Mouse (Mus musculus): ENCODE data around the gene Xpa.
A peak's percentile ranks its signal among the peaks of the same experiment; 100 is the strongest.

Xpa gene

DNA sequence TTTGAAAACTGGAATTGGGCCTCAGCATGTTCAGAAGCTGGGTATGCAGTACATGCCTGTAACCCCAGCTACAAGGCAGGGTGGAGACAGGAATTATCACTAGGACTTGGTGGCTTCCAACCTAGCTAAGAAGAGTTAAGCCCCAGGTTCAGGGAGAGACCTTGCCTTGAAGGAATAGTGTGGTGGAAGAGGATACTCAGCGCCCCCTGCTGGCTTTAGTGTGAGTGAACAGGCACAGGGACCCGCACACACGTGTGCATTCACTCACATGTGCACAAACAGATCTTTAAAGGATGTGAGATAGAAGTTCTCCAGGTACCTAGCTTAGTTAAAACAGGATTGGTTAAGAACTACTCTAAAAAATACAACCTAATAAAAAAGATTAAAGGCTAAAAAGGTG lies 51.8 kb downstream of the Xpa start:
- no peak for DNase-seq

DNA sequence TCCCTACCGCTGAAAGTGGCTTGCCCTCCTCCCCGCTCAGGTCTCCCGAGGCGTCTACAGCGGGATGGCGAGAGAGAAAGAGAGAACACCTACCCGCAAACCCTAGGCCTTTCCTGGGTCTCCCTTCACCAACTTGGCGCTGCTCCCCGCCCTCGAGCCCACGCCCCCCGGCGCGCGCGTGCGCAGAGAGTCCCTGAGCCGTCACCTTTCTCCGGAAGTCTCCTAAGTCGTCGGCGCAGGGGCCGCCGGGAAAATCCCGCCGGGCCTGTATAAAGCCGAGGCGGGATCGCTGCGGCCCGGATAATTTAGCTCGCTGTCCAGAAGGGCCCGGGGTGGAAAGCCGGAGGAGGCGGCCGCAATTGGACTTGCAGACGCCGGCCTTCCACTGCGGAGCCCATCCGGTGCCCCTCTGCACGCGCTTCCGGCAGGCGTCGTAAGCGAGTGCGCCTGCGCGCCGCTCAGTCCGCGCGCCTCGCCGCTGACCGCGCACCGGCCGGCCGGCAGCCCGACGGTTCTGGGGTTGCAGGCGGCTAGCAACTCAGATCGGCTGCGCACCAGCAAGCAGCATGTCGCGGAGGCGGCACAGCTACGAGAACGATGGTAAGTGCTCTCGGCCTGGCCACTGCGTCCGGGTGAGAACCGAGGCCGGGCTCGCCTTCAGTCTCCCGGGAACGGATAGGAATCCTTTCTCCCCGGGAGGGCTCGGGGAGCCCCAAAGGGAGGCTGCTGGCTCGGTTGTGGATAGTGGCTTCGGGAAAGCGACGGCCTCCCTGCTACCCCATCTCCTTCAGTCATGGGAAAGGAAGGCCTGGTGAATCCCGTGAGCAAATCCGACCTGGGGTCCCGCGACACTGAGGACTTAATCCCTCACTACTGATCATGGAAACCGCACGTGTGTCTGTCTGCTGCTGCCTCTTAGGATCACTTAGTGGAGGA lies 57.6 kb downstream of the Xpa start, which contains the start of the genes Ncbp1 and Tstd2:
Gene Ncbp1, plus strand, starts transcription at position 327 of the 936 bp plus-strand sequence.
Gene Tstd2, minus strand, starts transcription at position 408 of the 936 bp plus-strand sequence.
- DNase-seq, result peak; percentile 91 to 92

DNA sequence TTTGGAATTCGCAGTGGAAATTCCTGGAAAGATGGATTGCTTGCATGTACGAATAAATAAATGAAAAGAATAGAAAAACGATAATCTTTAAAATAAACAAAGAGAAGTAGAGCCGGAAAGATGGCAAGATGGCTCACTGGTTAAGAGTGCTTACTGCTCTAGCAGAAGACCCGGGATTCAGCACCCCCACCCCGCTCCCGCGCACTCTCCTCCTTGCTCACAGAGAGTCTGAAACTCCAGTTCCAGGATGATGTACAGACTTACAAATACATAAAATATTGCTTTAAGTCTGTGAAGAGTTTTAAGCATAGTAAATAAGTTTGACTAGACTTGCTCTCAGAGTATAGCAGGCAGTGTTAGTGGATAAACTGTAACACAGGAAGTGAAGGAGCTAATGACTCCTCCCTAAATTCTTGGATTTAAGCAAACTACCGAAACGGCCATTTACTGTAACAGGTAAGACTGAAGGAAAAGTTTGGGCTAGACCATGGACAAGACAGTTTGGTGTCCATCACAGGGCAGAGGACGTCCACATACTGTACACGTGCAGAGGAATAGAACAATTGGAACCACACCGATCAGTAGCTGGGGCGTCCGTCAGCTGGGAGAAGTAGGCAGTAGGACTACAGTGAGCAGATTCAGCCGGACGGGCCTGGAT lies 58.4 kb downstream of the Xpa start:
- DNase-seq, result no peak

DNA sequence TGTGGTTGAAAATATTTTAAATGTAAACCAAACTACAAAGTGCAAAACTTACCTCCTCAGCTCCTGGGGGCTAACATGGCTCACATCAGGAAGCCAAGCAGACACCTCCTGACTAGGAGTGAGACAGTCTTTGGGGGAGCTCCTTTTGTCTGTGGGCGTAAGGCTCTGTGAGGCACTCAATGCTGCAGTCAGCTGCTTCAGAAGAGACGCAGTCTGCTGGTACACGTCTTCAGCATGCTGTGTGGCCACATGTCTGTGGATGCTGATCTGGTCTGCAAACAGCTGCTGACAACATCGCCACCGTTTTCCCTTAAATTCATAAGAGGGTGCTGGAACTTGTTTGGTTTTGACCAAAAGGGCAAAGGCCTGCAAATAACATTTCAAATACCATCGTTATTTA lies 64.3 kb downstream of the Xpa start:
- DNase-seq, result no peak

DNA sequence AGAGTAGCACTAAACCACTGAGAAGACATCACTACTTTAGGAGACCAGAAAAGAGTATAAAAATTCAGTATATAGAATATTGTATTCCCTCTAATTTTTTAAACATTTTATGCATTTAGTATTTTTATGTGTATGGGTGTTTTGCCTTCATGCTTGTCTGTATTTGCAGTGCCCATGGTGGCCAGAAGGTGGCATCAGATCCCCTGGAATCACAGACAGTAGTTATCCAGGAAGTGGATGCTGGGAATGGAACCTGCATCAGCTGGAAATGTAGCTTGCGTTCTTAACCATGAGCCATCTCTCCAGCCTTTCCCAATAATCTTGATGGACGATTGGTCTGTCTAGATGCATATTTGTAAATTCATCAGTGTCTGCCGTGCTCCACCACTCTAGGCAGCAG lies 65.9 kb downstream of the Xpa start:
- peak; percentile 38 to 50 for DNase-seq

DNA sequence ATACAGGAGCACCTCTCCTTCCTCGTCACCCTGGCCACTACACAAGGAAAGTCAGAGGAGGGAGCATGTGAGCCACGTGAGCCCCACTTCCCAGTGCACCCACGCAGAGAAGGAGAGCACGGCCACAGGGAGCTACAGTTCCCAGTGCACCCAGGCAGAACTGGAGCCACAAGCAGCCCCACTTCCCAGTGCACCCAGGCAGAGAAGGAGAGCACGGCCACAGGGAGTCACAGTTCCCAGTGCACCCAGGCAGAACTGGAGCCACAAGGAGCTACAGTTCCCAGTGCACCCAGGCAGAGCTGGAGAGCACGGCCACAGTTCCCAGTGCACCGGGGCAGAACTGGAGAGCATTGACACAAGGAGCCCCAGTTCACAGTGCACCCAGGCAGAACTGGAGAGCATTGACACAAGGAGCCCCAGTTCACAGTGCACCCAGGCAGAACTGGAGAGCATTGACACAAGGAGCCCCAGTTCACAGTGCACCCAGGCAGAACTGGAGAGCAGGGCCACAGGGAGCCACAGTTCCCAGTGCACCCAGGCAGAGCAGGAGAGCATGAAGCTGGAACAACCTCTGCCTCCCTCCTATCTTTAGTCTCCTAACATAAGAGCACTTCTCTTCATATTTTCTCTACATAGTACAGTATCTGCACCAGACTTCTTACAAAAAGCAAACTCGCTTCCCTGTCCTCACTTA lies 66.7 kb downstream of the Xpa start:
- no peak for DNase-seq

DNA sequence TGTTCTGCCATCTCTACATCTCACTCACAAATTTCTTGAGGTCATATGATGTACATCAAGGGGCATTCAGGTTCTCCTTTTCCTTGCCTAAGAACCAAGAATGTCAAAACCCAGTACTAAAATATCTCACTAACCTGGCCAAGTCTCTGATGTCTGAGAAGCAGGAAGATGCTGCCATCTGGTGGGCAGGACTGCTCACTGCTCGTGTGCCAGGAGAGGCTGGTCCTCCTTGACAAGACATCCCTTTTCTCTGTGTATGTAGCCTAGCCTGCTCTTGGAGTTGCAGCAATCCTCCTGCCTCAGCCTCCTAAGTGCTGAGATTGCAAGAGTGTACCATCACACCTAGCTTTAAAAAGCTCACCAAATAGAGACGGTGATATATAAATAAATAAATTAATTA lies 69.6 kb downstream of the Xpa start:
- DNase-seq, result peak; percentile 86 to 88

DNA sequence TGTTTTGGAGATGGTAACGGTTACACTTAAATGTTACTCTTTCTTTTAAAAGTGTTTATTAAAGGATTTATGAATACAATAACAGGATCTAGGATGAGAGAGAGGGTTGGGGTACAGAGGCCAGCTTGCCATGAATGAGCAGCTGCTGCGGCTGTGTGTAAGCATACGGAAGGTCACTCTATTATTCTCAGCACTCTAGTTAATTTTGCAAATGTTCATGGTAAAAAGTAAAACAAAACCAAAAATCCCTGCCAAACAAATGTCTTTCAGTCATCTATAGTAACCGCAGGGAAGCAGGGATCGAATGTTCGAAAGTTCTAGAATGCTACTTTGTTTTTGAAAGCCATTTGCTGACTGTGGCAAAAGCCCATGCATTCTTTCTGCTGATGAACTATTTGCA lies 72.8 kb downstream of the Xpa start:
- no peak for DNase-seq

DNA sequence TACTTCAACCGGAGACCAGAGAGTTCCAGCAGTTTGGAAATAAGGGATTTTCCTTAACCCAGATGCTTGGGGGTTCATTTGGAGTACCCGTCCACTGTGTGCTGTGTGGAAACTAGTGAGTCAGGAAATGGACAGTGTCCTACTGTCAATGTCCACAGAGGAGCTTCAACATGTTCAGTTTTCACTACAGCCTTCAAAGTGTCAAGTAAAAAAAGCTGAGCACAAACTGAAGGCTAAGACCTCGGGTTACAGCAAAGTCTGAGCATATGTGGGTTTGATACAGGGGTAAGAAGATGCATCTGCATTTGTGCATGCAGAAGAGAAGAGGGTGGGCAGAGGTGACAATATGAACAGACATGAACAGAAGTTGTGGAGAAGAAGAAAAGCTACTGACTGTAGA lies 75.3 kb downstream of the Xpa start:
- DNase-seq, result no peak

DNA sequence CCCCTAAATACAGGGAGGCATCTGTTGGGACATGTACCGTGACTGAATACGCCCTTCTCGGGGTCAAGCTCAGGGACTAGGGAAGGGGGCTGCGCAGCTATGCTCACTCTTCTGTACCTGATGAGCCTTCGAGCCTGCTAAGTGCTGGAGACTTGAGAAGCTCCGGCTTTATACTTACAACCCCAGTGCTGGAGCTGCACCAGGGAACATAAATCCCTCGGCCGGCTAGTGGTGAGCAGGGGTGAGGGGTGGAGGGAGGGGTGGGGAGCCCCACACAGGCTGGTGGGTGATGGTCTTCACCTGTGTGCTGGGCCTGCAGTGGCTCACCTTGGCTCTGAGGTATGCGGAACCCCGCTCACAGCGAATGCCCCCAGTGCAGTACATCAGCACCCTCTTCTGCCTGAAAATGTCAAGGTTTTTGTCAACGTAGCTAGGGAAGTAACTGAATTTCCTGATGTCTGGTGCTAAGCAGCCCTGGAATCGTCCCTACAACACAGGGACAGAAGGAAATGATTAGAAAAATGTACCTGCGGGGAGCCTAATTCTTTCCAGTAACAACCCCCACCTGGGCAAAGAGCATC lies 76.5 kb downstream of the Xpa start:
- peak in 1 of 2 experiments; percentile 28 for DNase-seq

DNA sequence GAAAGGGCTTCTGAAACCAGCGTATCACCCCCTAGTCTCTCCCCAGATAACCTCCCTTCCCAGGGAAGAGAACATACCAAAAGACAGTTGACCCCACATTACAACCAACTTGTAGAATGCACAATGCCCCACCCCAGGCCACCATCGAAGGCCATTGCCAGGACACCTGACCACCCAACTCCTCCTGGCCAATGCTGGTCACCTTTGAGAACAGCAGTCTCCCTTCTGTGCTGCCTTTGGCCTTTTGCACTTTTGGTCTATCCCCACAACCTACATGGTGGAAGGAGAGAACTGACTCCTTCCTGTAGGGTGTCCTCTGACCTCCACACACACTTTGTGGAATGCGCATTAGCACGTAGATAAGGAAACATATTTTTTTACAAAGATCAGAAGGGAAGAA lies 78.6 kb downstream of the Xpa start:
- no peak for DNase-seq

DNA sequence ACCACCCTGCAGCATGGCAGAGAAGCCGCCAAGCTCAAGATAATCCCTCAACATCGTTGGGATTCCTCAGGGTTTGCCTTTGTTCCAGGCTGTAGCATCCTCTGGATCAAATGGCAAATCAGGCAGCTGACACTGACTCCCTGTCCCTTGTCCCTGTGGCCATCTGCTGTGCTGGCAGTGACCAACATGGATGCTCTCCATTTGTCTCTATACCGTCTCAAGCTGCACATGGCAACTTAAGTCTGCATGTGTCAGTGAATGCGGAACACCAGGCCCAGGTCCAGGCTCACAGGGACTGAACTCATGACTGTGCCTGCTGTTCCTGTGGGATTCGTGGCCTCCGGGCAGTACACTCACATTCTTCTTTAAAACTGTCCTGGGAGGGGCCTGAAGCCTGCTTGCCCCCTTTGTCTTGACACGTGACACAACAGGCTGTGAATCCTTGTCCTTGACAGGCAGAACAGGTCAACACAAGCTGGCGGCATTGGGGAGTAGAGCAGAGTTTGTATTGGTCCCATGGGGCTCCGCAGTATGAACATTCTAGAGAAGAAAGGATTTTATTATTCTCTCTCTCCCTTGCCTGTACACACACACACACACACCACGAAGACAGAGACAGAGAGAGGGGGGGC lies 79.5 kb downstream of the Xpa start:
- DNase-seq, result peak; percentile 79 to 82

DNA sequence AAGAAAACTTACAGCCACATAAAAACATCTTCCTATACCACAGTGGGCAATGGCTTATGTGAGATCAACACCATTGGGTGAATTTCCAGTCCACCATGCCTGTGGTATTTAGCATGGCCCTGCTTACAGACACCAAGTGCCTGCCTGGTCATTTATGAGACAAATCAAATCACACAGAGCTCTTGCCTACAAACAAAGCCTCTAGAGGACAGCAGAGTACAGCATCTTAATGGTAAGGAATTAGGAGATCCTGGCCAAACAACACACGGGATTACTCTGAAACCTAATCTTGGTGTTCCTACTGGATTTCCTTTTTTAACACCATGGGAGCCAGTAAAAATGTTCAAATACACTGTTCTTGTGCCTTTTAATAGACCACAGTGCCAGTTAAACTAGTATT lies 80.8 kb downstream of the Xpa start:
- no peak for DNase-seq

DNA sequence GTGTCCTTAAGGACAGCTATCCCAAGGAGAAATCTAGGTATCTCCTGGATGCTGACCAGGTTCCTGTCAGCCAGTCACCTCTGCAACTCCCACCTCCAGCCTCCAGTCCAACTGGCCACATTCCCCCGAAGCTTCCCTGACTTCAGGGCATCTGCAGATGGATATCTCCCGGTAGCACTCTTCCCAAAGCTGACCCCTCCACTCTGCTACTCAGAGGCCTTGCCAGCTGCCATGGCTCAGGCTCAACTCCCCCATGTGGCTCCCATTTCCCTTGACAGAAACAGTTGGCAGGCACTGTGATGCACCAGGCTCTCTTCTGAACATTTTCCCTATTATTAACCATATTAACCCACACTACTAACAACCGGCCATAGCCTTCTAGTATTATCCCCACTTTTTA lies 84.8 kb downstream of the Xpa start:
- DNase-seq, result peak; percentile 49 to 61

DNA sequence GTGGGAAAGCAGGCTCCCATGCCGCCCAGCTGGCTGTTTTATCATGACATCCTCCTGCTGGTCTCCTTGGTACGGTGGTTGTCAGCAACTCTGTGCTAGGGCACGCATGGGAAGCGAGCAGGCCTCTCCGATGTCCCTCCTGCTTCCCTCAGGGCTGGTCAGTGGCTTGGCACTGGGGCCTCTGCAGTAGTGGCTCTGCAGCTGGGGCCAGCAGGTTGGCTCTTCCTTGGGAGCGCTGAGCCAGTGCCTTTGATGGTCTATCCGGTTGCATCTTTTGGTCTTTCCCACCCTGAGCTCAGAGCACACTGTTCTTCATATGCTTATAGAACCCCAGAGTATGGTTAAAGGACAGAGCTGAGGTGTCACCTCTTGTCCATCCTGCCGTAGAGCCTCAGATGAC lies 86.0 kb downstream of the Xpa start:
- no peak for DNase-seq

Data from cerebellum, postnatal 36 days (tissue).